Mouse (Mus musculus) forebrain, embryonic 12.5 days (tissue): ENCODE data around the gene Olfr594. TPM values are rescaled to one million over a fixed set of nuclear protein-coding genes. Genes with fewer than 3 reads are reported as not detected.
"Not testable (repeated sequence)": the region's sequence is repeated elsewhere in the genome, so short reads cannot be mapped to it uniquely, and the experiment has no call there.

ENCODE experiments used
- ATAC-seq: fragments of 200-750 bp; cut with Nextera tagmentation; 2 replicates; pipeline ENCODE4 v1.8.0; 2017; ENCODE audit warnings: moderate TSS enrichment; ENCODE audit not compliant: low FRiP score
- H3K27ac ChIP-seq: fragments of 300-500 bp; sonication (generic); 2 replicates; pipeline ENCODE4 v1.5.1; 2016; ENCODE audit warnings: mild to moderate bottlenecking
- H3K27me3 ChIP-seq: fragments of 300-500 bp; sonication (generic); 2 replicates; pipeline ENCODE4 v1.6.1; 2016; ENCODE audit warnings: mild to moderate bottlenecking
- H3K36me3 ChIP-seq: fragments of 300-500 bp; sonication (generic); replicated peaks from 2 replicates; pipeline ENCODE4 v1.6.1; 2016; ENCODE audit warnings: mild to moderate bottlenecking
- H3K4me1 ChIP-seq: fragments of 300-500 bp; sonication (generic); 2 replicates; pipeline ENCODE4 v1.6.1; 2016
- H3K4me2 ChIP-seq: fragments of 300-500 bp; sonication (generic); 2 replicates; pipeline ENCODE4 v1.6.1; 2016; ENCODE audit warnings: mild to moderate bottlenecking, moderate library complexity
- H3K4me3 ChIP-seq: fragments of 300-500 bp; sonication (generic); replicated peaks from 2 replicates; pipeline ENCODE4 v1.5.1; 2016; ENCODE audit warnings: mild to moderate bottlenecking
- H3K9ac ChIP-seq: fragments of 300-500 bp; sonication (generic); 2 replicates; pipeline ENCODE4 v1.6.1; 2016; ENCODE audit warnings: mild to moderate bottlenecking
- H3K9me3 ChIP-seq: fragments of 300-500 bp; sonication (generic); 2 replicates; pipeline ENCODE4 v1.6.1; 2016
- WGBS: fragments of 180-500 bp; shearing (Covaris S2); methylation state at CpG from one replicate; pipeline ENCODE4 v1.1.7; 2016; 5-methylcytosine and 5-hydroxymethylcytosine counted together
- microRNA-seq: library from miRNA; unstranded; fragments of <30 nt; microRNA quantifications from one replicate; pipeline ENCODE4, GENCODE M21; 2017
- polyA plus RNA-seq: library from polyadenylated mRNA; unstranded; fragments of >200 nt; fragmentation: Nextera tagmentation; extraction: Ambion mirVana; gene quantifications from 2 replicates; pipeline ENCODE4 v1.2.1, GENCODE M21; 2016

Gene Olfr594
- not detected in 2 replicates for polyA plus RNA-seq

DNA sequence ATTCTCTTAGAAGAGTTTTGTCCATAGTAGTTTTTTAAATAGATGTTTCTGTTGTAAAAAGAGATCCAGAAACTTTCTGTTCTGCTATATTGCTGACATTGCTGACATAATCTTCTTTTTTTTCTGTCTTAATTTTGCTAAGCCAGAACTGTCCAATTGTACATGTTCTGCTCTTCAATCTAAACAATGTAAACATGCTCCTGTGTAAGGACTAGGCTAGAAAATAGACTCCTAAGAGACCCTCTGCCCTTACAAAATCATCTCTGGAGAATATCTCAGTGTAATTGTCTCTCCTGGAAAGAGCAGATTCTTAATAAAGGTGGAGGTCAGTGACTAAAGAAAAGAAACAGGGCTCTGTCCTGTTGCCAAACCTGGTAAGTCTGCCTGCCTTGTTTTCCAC, at the start of gene Olfr594:
Gene Olfr594, plus strand, starts transcription at position 301 of the 400 bp plus-strand sequence.
- Histone ChIP-seq H3K4me2 (no peak within 1 kb of the TSS), H3K36me3 (no peaks in the 10 kb centered on the region), H3K4me1 (no peaks in the 10 kb centered on the region), H3K9me3 (no peaks in the 10 kb centered on the region), H3K9ac (no peak within 1 kb of the TSS), H3K27ac (no peak within 1 kb of the TSS), H3K4me3 (no peak within 1 kb of the TSS), H3K27me3 (no peaks in the 10 kb centered on the region)
- ATAC-seq: no peak

DNA sequence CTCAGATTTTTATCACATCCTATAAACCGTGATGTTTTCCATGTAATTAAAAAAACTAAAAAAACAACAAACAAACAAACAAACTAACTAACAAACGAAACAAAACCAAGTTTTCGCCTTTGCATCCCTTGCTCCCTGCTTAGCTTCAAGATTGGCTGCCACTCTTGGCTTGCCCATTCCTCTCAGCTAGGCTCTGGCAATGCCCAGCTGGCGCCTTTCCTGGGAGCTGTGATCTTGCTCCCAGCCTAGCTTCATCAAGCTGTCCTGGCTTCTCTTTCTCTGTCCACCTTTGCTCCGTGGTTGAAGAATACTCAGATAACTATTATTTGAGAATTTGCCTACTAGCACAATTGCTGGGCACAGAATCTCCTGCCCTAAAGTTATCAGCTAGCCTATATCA, 47.1 kb upstream of the Olfr594 start:
- ATAC-seq: no peak
- 80% methylated on average over 5 of the region's 5 CpGs for WGBS
- no peaks in the 10 kb centered on the region for H3K27me3 ChIP-seq
- H3K36me3 ChIP-seq: no peaks in the 10 kb centered on the region
- no peak overlapping the region for H3K27ac ChIP-seq
- no peak overlapping the region for H3K9ac ChIP-seq
- H3K9me3 ChIP-seq: no peaks in the 10 kb centered on the region
- H3K4me2 ChIP-seq: no peak overlapping the region
- H3K4me3 ChIP-seq: no peak overlapping the region
- H3K4me1 ChIP-seq: no peaks in the 10 kb centered on the region

DNA sequence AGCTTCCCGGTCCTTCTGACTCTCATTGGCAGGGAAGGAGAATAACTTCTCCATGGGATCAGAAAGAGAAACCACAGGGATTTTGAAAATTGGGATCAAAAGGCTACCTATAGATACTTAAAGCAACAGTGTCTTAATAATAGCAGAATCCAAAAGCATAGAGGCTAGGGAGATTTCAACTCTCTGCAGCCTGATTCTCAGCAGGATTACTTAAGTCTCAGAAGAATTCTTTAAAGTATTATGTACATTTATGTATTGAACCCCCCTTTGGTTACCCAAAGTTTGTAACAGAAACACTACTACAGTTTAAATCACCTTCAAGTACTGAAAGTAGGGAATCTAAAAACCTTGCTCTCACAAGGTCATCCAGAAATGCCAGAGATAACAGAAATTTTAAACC, 38.6 kb upstream of the Olfr594 start, which contains the start of gene Olfr591:
Gene Olfr591, minus strand, starts transcription at position 101 of the 400 bp plus-strand sequence.
- Histone ChIP-seq H3K4me1 (no peaks in the 10 kb centered on the region), H3K9me3 (0 out of 2 replicates have a peak, but pooled peaks cover 6% of the 10 kb centered on the region), H3K27me3 (no peaks in the 10 kb centered on the region), H3K9ac (no peak within 1 kb of the TSS), H3K36me3 (no peaks in the 10 kb centered on the region), H3K4me2 (no peak within 1 kb of the TSS), H3K4me3 (no peak within 1 kb of the TSS), H3K27ac (no peak within 1 kb of the TSS)
- no peak for ATAC-seq
- WGBS: 86% methylated on average over 1 of the region's 1 CpGs

DNA sequence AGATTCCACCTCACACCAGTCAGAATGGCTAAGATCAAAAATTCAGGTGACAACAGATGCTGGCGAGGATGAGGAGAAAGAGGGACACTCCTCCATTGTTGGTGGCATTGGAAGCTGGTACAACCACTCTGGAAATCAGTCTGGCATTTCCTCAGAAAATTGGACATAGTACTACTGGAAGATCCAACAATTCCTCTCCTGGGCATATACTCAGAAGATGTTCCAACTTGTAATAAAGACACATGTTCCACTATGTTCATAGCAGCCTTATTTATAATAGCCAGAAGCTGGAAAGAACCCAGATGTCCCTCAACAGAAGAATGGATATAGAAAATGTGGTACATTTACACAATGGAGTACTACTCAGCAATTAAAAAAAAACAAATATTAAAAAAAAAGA, 32.3 kb upstream of the Olfr594 start, which contains the start of gene Olfr592:
Gene Olfr592, plus strand, starts transcription at position 301 of the 400 bp plus-strand sequence.
- not testable (repeated sequence) for H3K9ac ChIP-seq, ATAC-seq, H3K4me1 ChIP-seq, H3K27me3 ChIP-seq, H3K36me3 ChIP-seq, H3K27ac ChIP-seq, H3K4me3 ChIP-seq, H3K4me2 ChIP-seq
- 0 out of 2 replicates have a peak, but pooled peaks cover 10% of the 10 kb centered on the region for H3K9me3 ChIP-seq
- 79% methylated on average over 1 of the region's 1 CpGs for WGBS

DNA sequence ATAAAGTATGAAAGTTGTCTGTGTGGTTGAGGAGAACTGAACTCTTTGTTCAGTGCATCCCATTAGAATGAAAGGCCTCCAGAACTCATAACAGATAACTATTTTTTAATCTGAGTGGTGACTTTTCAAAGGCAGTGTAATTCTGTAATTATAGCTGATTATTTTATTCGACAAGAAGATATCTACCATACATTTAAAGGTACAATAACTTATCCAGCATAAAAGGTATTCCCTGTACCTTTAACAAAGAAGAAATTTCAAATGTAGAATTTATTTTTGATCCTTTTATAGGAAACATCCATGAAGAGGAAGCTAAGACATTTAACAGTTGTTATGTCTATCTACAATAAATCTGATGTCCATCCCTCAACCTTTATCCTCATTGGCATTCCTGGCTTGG, 5.2 kb upstream of the Olfr594 start, which contains the start of gene Olfr593:
Gene Olfr593, plus strand, starts transcription at position 301 of the 400 bp plus-strand sequence.
- Histone ChIP-seq H3K4me1 (no peaks in the 10 kb centered on the region), H3K27me3 (no peaks in the 10 kb centered on the region), H3K9ac (no peak within 1 kb of the TSS), H3K36me3 (no peaks in the 10 kb centered on the region), H3K4me2 (no peak within 1 kb of the TSS), H3K4me3 (no peak within 1 kb of the TSS), H3K27ac (no peak within 1 kb of the TSS), H3K9me3 (no peaks in the 10 kb centered on the region)
- WGBS: 63% methylated on average over 1 of the region's 1 CpGs
- no peak for ATAC-seq

DNA sequence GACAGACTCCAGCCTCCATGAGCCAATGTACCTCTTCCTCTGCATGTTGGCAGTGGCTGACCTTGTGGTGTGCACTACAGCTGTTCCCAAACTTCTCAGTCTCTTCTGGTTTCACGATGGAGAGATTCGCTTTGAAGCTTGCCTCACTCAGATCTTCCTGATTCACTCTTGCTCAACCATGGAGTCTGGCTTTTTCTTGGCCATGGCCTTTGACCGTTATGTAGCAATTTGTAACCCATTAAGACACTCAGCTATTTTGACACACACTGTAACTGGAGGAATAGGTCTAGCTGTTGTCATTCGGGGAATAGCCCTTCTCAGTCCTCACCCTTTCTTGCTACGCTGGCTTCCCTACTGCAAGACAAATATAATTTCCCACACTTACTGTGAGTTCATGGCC, 4.7 kb upstream of the Olfr594 start:
- not testable (repeated sequence) for H3K4me3 ChIP-seq, H3K4me1 ChIP-seq, H3K27ac ChIP-seq, H3K9me3 ChIP-seq, H3K27me3 ChIP-seq, H3K9ac ChIP-seq, H3K36me3 ChIP-seq, H3K4me2 ChIP-seq, ATAC-seq
- 90% methylated on average over 5 of the region's 5 CpGs for WGBS

DNA sequence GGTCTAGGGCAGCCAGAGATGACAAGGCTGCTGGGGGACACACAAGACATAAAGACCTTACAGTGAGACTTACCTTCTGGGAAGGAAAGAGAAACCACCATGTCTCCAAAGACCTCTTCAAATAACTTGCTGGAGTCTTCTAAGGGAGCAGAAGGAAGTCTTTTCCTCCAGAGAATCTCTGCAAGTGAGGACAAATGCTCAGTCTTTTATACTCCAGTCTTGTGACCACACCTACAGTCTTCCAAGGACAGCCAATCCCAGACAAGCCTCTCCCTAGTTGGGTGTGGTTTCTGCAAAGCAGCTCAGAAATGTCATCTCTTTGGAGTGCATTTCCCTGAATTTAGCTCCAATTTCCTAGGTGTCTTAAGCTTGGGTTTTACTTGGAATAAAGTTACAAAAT, 35.6 kb downstream of the Olfr594 start, which contains the start of gene Usp17ld:
Gene Usp17ld, minus strand, starts transcription at position 101 of the 400 bp plus-strand sequence.
- not testable (repeated sequence) for H3K4me1 ChIP-seq, ATAC-seq, H3K27ac ChIP-seq, H3K4me3 ChIP-seq, H3K36me3 ChIP-seq, H3K9ac ChIP-seq, H3K27me3 ChIP-seq, H3K4me2 ChIP-seq, H3K9me3 ChIP-seq

Small RNA genes within 50 kb of the gene (microRNA-seq; reads per million reads assigned to microRNA genes)
- gene Gm23550 (not detected), gene Gm25171 (not detected)

Other genes starting within 250 kb of the Olfr594 start
- not detected in 2 replicates for gene Olfr577, start 241.1 kb upstream of the Olfr594 start, polyA plus RNA-seq
- gene Olfr578, start 227.7 kb upstream of the Olfr594 start, polyA plus RNA-seq: not detected in 2 replicates
- not detected in 2 replicates for gene Olfr582, start 179.0 kb upstream of the Olfr594 start, polyA plus RNA-seq
- not detected in 2 replicates for gene Olfr583, start 165.7 kb upstream of the Olfr594 start, polyA plus RNA-seq
- not detected in 2 replicates for gene Olfr584, start 135.1 kb upstream of the Olfr594 start, polyA plus RNA-seq
- gene Olfr585, start 119.3 kb upstream of the Olfr594 start, polyA plus RNA-seq: not detected in 2 replicates
- gene Olfr586, start 91.4 kb upstream of the Olfr594 start, polyA plus RNA-seq: not detected in 2 replicates
- not detected in 2 replicates for gene Olfr588-ps1, start 76.1 kb upstream of the Olfr594 start, polyA plus RNA-seq
- gene Olfr589, start 60.6 kb upstream of the Olfr594 start, polyA plus RNA-seq: not detected in 2 replicates
- gene Olfr591, start 38.7 kb upstream of the Olfr594 start, polyA plus RNA-seq: not detected in 2 replicates
- gene Olfr592, start 32.2 kb upstream of the Olfr594 start, polyA plus RNA-seq: not detected in 2 replicates
- gene Olfr593, start 5.1 kb upstream of the Olfr594 start, polyA plus RNA-seq: not detected in 2 replicates
- gene Usp17ld, start 35.5 kb downstream of the Olfr594 start, polyA plus RNA-seq: not detected in 2 replicates
- gene Olfr596, start 88.7 kb downstream of the Olfr594 start, polyA plus RNA-seq: not detected in 2 replicates
- 0.20 TPM in 1 of 2 replicates, not detected in the other for gene Olfr597, start 99.3 kb downstream of the Olfr594 start, polyA plus RNA-seq
- not detected in 2 replicates for gene Olfr598, start 106.6 kb downstream of the Olfr594 start, polyA plus RNA-seq
- gene Olfr599, start 118.9 kb downstream of the Olfr594 start, polyA plus RNA-seq: not detected in 2 replicates
- gene Olfr600, start 132.7 kb downstream of the Olfr594 start, polyA plus RNA-seq: not detected in 2 replicates
- not detected in 2 replicates for gene Olfr601, start 145.7 kb downstream of the Olfr594 start, polyA plus RNA-seq
- gene Olfr603, start 169.2 kb downstream of the Olfr594 start, polyA plus RNA-seq: not detected in 2 replicates
- not detected in 2 replicates for gene Usp17lc, start 198.1 kb downstream of the Olfr594 start, polyA plus RNA-seq
- gene Olfr605, start 228.4 kb downstream of the Olfr594 start, polyA plus RNA-seq: not detected in 2 replicates
- gene Olfr606, start 232.1 kb downstream of the Olfr594 start, polyA plus RNA-seq: not detected in 2 replicates
- not detected in 2 replicates for gene Olfr607, start 247.2 kb downstream of the Olfr594 start, polyA plus RNA-seq